Mouse (Mus musculus): ENCODE data around the gene Cdh18. TPM values are rescaled to one million over a fixed set of nuclear protein-coding genes. Genes with fewer than 3 reads are reported as not detected.
"Not testable (repeated sequence)": the region's sequence is repeated elsewhere in the genome, so short reads cannot be mapped to it uniquely, and the experiment has no call there.

Gene Cdh18
- polyA plus RNA-seq, 1 experiment from 2014 or later: 0.18 TPM

DNA sequence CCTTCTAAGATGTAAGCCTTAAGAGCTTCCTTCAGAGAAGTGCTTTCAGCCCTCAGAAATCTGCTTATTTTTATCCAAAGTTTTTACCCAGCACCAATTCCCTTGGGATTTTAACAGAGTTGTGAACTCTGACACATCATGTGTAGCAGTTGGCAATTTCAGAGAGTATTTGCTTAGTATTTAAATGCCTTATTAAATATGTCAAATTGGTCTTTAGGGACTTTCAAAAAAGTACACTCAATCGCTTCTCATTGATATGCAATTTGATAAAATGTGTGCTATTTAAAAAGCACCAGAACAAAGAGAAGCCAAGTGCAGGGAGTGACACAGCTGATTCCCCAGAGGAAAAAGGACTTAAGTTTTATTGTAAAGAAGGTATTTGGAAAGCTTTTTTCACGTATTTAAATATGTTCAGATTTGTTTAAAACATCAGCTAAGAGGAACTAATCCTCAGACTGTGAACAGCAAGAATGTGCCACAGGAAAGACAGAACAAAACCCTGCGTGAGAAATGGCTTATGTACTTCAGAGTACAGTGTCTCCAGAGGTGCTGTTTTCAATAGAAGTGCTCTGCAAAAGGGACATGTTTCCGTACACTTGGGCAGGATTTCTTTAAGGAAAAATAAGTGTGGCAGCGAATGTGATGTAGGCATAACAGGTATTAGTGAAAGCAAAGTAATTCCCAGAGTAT, 709.1 kb downstream of the Cdh18 start:
- H3K4me3 ChIP-seq (ENCODE audit: low read length): no peak overlapping the region
- no peak overlapping the region for H3K27ac ChIP-seq (ENCODE audit: low read length)
- H3K9me3 ChIP-seq (ENCODE audit: control insufficient read depth, low read length): no peaks in the 10 kb centered on the region
- no peak for ATAC-seq (ENCODE audit: low read depth)
- no peaks in the 10 kb centered on the region for H3K27me3 ChIP-seq (ENCODE audit: control insufficient read depth, insufficient read depth, low read depth, low read length)
- H3K4me2 ChIP-seq (ENCODE audit: low read depth, low read length): no peak overlapping the region
- no peaks in the 10 kb centered on the region for H3K36me3 ChIP-seq (ENCODE audit: control insufficient read depth, insufficient read depth, low read length)
- 63% methylated on average over 5 of the region's 5 CpGs for WGBS
- H3K4me1 ChIP-seq (replicated peaks; ENCODE audit: control insufficient read depth, insufficient read depth, low read length): no peaks in the 10 kb centered on the region
- H3K9ac ChIP-seq (ENCODE audit: low read length): no peak overlapping the region

DNA sequence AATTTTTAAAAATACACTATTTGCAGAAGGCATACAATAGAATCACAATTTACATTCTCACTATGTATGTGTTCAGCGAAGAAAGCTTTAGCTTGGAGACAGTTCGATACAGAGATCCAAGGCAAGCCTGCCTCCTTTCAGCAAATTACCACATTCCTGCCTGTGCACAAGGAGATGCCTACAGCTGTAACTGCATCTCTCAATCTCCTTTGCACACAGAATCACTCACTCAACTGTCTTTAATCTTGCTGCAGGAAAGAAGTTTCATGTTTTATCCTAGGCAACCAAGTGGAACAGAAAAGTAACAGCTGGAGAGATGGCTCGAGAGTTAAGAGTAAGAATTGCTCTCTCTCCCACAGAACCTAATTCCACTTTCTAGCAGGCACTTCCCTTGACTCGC, 729.6 kb downstream of the Cdh18 start:
- 74% methylated on average over 4 of the region's 4 CpGs for WGBS
- Histone ChIP-seq H3K4me1 (replicated peaks; ENCODE audit: control insufficient read depth, insufficient read depth, low read length) (no peaks in the 10 kb centered on the region), H3K27ac (ENCODE audit: low read length) (no peak overlapping the region), H3K4me2 (ENCODE audit: low read depth, low read length) (no peak overlapping the region), H3K9ac (ENCODE audit: low read length) (no peak overlapping the region), H3K9me3 (ENCODE audit: control insufficient read depth, low read length) (no peaks in the 10 kb centered on the region), H3K36me3 (ENCODE audit: control insufficient read depth, insufficient read depth, low read length) (no peaks in the 10 kb centered on the region), H3K4me3 (ENCODE audit: low read length) (no peak overlapping the region), H3K27me3 (ENCODE audit: control insufficient read depth, insufficient read depth, low read depth, low read length) (no peaks in the 10 kb centered on the region)
- no peak for ATAC-seq (ENCODE audit: low read depth)

- Histone ChIP-seq H3K9me3 (ENCODE audit: control insufficient read depth, low read length) (no peaks in the 10 kb centered on the region), H3K9ac (ENCODE audit: low read length) (no peak overlapping the region), H3K4me2 (ENCODE audit: low read depth, low read length) (no peak overlapping the region), H3K36me3 (ENCODE audit: control insufficient read depth, insufficient read depth, low read length) (no peaks in the 10 kb centered on the region), H3K4me3 (ENCODE audit: low read length) (no peak overlapping the region), H3K27me3 (ENCODE audit: control insufficient read depth, insufficient read depth, low read depth, low read length) (no peaks in the 10 kb centered on the region), H3K4me1 (replicated peaks; ENCODE audit: control insufficient read depth, insufficient read depth, low read length) (no peaks in the 10 kb centered on the region), H3K27ac (ENCODE audit: low read length) (no peak overlapping the region)
- no peak for ATAC-seq (ENCODE audit: low read depth)
- 65% methylated on average over 1 of the region's 1 CpGs for WGBS
Observed at GRCm38 (mm10) chr15:23305018-23305417, 756.2 kb downstream of the Cdh18 start.

DNA sequence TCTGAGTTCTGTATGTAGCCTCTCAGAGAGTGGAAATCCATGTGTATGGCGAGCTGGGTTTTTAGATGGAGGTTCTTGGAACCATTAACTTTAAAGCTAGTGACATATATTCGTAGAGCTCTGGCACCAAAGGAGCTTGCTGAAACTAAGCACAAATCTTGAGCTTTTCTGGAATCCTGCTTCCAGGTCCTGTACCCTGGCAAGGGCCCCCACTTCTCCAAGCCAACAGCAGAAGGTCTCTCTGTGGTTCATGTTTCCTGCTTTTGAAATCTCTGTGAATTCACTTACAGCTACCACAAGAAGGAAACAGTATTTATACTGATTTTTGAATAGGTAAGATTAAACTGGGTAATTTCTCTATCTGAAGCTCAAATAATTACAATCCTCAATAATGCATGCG, 767.9 kb downstream of the Cdh18 start:
- Histone ChIP-seq H3K4me1 (replicated peaks; ENCODE audit: control insufficient read depth, insufficient read depth, low read length) (no peaks in the 10 kb centered on the region), H3K9me3 (ENCODE audit: control insufficient read depth, low read length) (no peaks in the 10 kb centered on the region), H3K4me3 (ENCODE audit: low read length) (no peak overlapping the region), H3K27me3 (ENCODE audit: control insufficient read depth, insufficient read depth, low read depth, low read length) (no peaks in the 10 kb centered on the region), H3K36me3 (ENCODE audit: control insufficient read depth, insufficient read depth, low read length) (no peaks in the 10 kb centered on the region), H3K9ac (ENCODE audit: low read length) (no peak overlapping the region), H3K27ac (ENCODE audit: low read length) (no peak overlapping the region), H3K4me2 (ENCODE audit: low read depth, low read length) (no peak overlapping the region)
- 76% methylated on average over 3 of the region's 3 CpGs for WGBS
- ATAC-seq (ENCODE audit: low read depth): no peak

GRCm38 (mm10) chr15:23317409-23317808, 768.6 kb downstream of the Cdh18 start:
- H3K4me3 ChIP-seq (ENCODE audit: low read length): no peak overlapping the region
- H3K27me3 ChIP-seq (ENCODE audit: control insufficient read depth, insufficient read depth, low read depth, low read length): no peaks in the 10 kb centered on the region
- H3K27ac ChIP-seq (ENCODE audit: low read length): no peak overlapping the region
- H3K4me2 ChIP-seq (ENCODE audit: low read depth, low read length): no peak overlapping the region
- no peak overlapping the region for H3K9ac ChIP-seq (ENCODE audit: low read length)
- H3K36me3 ChIP-seq (ENCODE audit: control insufficient read depth, insufficient read depth, low read length): no peaks in the 10 kb centered on the region
- H3K4me1 ChIP-seq (replicated peaks; ENCODE audit: control insufficient read depth, insufficient read depth, low read length): no peaks in the 10 kb centered on the region
- no peaks in the 10 kb centered on the region for H3K9me3 ChIP-seq (ENCODE audit: control insufficient read depth, low read length)
- no peak for ATAC-seq (ENCODE audit: low read depth)

DNA sequence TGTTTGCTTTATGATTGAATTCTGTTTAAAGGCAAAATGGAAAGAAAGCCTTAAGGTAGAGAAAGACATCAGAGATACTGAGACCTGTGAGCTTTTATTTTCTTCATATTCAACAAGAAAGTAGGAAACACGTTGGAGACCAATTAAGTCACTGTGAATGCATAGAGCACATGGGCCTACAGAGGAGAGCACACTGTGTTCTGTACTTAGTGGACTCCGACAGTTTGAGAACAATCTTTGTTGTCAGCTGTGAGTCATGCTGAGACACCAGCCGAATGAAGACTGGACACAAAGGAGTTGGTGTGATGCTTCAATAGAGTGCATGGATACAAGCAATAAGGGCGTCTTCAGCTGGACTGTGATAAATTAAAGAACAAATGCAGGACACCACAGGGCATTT, 791.5 kb downstream of the Cdh18 start:
- not testable (repeated sequence) for H3K4me3 ChIP-seq (ENCODE audit: low read length); H3K27ac ChIP-seq (ENCODE audit: low read length); H3K4me2 ChIP-seq (ENCODE audit: low read depth, low read length); H3K4me1 ChIP-seq (replicated peaks; ENCODE audit: control insufficient read depth, insufficient read depth, low read length); ATAC-seq (ENCODE audit: low read depth); H3K27me3 ChIP-seq (ENCODE audit: control insufficient read depth, insufficient read depth, low read depth, low read length); H3K9me3 ChIP-seq (ENCODE audit: control insufficient read depth, low read length); H3K9ac ChIP-seq (ENCODE audit: low read length); H3K36me3 ChIP-seq (ENCODE audit: control insufficient read depth, insufficient read depth, low read length)
- WGBS: no CpG with 5 or more reads among the region's 4 CpGs

GRCm38 (mm10) chr15:23351078-23351477, 802.3 kb downstream of the Cdh18 start:
- no peak overlapping the region for H3K27ac ChIP-seq (ENCODE audit: low read length)
- H3K9ac ChIP-seq (ENCODE audit: low read length): no peak overlapping the region
- WGBS: 64% methylated on average over 2 of the region's 2 CpGs
- no peaks in the 10 kb centered on the region for H3K4me1 ChIP-seq (replicated peaks; ENCODE audit: control insufficient read depth, insufficient read depth, low read length)
- no peak overlapping the region for H3K4me2 ChIP-seq (ENCODE audit: low read depth, low read length)
- H3K27me3 ChIP-seq (ENCODE audit: control insufficient read depth, insufficient read depth, low read depth, low read length): no peaks in the 10 kb centered on the region
- H3K4me3 ChIP-seq (ENCODE audit: low read length): no peak overlapping the region
- H3K36me3 ChIP-seq (ENCODE audit: control insufficient read depth, insufficient read depth, low read length): no peaks in the 10 kb centered on the region
- no peak for ATAC-seq (ENCODE audit: low read depth)
- no peaks in the 10 kb centered on the region for H3K9me3 ChIP-seq (ENCODE audit: control insufficient read depth, low read length)

DNA sequence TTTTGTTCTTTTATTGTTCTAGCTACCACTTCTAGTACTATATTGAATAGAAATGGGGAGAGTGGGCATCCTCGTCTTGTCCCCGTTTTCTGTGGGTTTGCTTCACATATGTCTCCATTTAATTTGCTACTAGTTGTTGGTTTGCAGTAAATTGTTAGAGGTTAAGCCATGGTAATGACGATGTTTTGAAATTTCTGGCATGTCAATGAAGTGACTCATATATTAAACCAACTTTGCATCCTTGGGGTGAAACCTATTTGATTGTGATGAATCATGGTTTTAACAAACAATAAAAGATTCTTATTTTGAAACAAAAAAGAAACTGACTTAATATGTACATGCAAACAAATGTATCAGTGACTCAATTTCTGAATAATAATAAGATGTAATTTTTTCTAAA, 817.5 kb downstream of the Cdh18 start:
- H3K9me3 ChIP-seq (ENCODE audit: control insufficient read depth, low read length): no peaks in the 10 kb centered on the region
- no peaks in the 10 kb centered on the region for H3K36me3 ChIP-seq (ENCODE audit: control insufficient read depth, insufficient read depth, low read length)
- no peak overlapping the region for H3K9ac ChIP-seq (ENCODE audit: low read length)
- ATAC-seq (ENCODE audit: low read depth): no peak
- H3K4me2 ChIP-seq (ENCODE audit: low read depth, low read length): no peak overlapping the region
- no peak overlapping the region for H3K27ac ChIP-seq (ENCODE audit: low read length)
- 89% methylated on average over 3 of the region's 3 CpGs for WGBS
- no peaks in the 10 kb centered on the region for H3K4me1 ChIP-seq (replicated peaks; ENCODE audit: control insufficient read depth, insufficient read depth, low read length)
- H3K27me3 ChIP-seq (ENCODE audit: control insufficient read depth, insufficient read depth, low read depth, low read length): no peaks in the 10 kb centered on the region
- H3K4me3 ChIP-seq (ENCODE audit: low read length): no peak overlapping the region

DNA sequence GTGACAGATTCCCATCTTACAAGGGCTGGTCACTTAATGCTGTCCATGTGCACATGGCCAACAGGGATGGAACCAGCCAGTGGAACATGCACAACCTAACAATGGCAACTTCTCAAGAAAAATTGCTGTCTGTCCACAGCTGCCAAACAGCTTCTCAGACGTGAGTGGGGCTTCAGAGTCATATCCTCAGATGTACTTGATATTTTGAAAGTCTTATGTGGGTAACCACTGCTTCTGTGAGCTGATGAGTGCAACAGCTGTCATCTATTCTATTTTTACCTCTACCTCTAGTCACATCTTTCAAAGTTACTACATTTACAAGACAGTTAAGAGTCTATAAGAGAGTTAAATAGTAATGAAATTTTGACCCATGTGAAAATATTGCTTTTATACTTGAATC, 818.9 kb downstream of the Cdh18 start:
- WGBS: 35% methylated on average over 1 of the region's 1 CpGs
- Histone ChIP-seq H3K9me3 (ENCODE audit: control insufficient read depth, low read length) (no peaks in the 10 kb centered on the region), H3K27ac (ENCODE audit: low read length) (no peak overlapping the region), H3K36me3 (ENCODE audit: control insufficient read depth, insufficient read depth, low read length) (no peaks in the 10 kb centered on the region), H3K9ac (ENCODE audit: low read length) (no peak overlapping the region), H3K4me2 (ENCODE audit: low read depth, low read length) (no peak overlapping the region), H3K4me3 (ENCODE audit: low read length) (no peak overlapping the region), H3K27me3 (ENCODE audit: control insufficient read depth, insufficient read depth, low read depth, low read length) (no peaks in the 10 kb centered on the region), H3K4me1 (replicated peaks; ENCODE audit: control insufficient read depth, insufficient read depth, low read length) (no peaks in the 10 kb centered on the region)
- ATAC-seq (ENCODE audit: low read depth): no peak

Measured in lung, embryonic 16.5 days (tissue).